Mouse (Mus musculus) spleen, adult 2 months (tissue): Measurements from ENCODE around the gene Ifna9.

Experiments used
- CTCF ChIP-seq: fragments of 200-500 bp; IDR thresholded peaks from 2 replicates; pipeline ENCODE4 v1.5.1; 2011; ENCODE audit warnings: mild to moderate bottlenecking, inconsistent platforms; ENCODE audit not compliant: insufficient read depth, insufficient read length, insufficient replicate concordance; ENCODE audit errors: extremely low read depth
- POLR2A ChIP-seq: fragments of 200-500 bp; IDR thresholded peaks from 2 replicates; pipeline ENCODE4 v1.6.1; 2011; ENCODE audit warnings: low read depth, low read length, inconsistent platforms

DNA sequence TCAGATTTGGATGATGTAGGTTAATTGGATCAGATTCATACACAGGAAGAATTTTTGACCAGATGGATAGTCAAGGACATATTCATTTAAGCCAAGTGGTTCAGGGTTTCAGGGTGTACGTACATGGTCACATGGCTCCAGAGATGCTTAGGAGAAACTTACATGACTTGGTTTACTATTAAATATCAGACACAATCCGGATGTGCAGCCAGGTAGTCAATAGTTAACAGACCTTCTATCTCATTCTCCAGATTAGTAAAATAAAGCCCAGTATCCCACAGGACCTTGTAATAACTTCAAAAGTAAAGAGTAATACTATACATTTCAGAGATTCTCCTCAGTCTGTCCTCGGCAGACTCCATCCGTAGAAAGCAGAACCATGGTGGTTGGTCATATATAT is 42.1 kb upstream of the Ifna9 start, which contains the start of gene C87499:
- TF ChIP-seq CTCF (no peak), POLR2A (no peak)
